Mouse (Mus musculus) adrenal gland, postnatal 10 days (tissue): Measurements from ENCODE around the gene Rplp0. TPM values are rescaled to one million over a fixed set of nuclear protein-coding genes. Genes with fewer than 3 reads are reported as not detected.
"Not testable (repeated sequence)": the region's sequence is repeated elsewhere in the genome, so short reads cannot be mapped to it uniquely, and the experiment has no call there.

Source experiments
- DNase-seq: peaks from one replicate; pipeline ENCODE4 v3.0.0; 2021; ENCODE audit warnings: mixed read lengths
- total RNA-seq, 2 experiments: library from RNA; stranded (reverse); gene quantifications; 2 replicates each; pipeline ENCODE4 v1.2.3; 2021

Rplp0 gene
- total RNA-seq, 2 experiments from 2014 or later, result 933 to 968 TPM

- DNase-seq, result no peak
Measured at GRCm38 (mm10) chr5:115551386-115551785, 7.9 kb upstream of the Rplp0 start.

GRCm38 (mm10) chr5:115551799-115552198, 7.5 kb upstream of the Rplp0 start:
- DNase-seq, result no peak

- DNase-seq, result no peak
Measured at GRCm38 (mm10) chr5:115553801-115554420, 5.4 kb upstream of the Rplp0 start.

DNA sequence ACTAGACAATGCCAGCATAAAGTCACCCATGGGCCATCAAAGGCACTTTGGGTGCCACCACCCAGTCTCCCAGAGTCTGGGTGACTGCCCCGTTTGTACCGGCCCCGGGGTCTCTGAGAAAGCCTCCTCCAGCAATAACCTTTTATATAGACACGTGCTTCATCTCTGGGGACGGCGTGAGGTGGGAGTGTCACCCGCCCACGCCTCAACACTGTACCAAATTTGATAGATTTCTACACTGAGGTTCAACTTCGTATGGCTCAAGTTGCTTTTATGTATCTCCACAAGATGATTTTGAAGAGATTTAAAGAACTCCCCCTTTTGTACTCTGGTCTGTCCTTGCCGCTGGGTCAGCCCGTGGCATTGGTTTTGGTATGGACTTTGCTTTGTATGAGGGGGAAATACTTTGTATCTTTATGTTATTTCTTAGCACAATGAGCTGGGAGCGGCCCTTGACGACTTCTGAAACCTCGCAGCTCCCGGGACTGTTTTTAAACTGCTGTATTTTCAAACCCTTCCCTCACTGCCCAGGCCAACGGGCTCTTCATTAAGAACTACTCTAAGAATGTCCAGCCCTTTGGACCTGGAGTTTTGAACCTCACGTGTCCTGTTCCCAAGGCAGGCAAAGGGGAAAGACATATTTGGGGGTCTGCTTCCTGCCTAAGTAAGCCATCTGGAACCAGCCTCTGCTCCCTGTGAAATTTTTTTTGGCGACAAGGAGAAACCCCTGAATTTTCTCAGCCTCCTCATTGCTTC, 4.6 kb upstream of the Rplp0 start:
- no peak for DNase-seq

DNA sequence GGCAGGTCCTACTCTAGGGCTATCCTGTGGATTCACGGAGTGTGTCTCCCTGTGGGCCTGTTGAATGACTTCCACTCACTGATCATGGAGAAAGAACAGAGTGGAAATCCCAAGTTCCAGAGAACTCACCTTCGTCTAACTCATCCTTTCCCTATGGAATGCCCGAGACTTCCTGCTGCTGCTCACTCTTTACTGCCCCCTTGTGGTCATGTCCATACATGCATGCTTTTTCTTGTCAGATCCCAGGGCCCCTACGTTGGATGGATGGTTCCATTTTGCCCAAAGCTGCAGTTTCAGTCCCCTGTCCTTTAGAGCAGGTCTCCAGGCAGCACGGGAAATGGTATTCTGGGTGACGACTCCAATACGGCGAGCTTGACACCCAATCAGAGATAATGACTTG, 3.0 kb upstream of the Rplp0 start:
- peak; percentile 85 for DNase-seq

- no peak for DNase-seq
Measured at GRCm38 (mm10) chr5:115558182-115558794, 979 bp upstream of the Rplp0 start.

- DNase-seq, result no peak
Measured at GRCm38 (mm10) chr5:115560336-115560905, 1.2 kb downstream of the Rplp0 start.

GRCm38 (mm10) chr5:115563771-115564585, 4.7 kb downstream of the Rplp0 start:
- no peak for DNase-seq

- DNase-seq, result peak; percentile 90
Measured at GRCm38 (mm10) chr5:115564737-115565393, 5.6 kb downstream of the Rplp0 start, which contains the start of gene Gcn1l1. TSS of gene Gcn1l1 (plus strand) at chr5:115565254.

- DNase-seq, result peak; percentile 47
Measured at GRCm38 (mm10) chr5:115565403-115565802, 6.1 kb downstream of the Rplp0 start.

- peak; percentile 63 for DNase-seq
Measured at GRCm38 (mm10) chr5:115568681-115569080, 9.4 kb downstream of the Rplp0 start.

GRCm38 (mm10) chr5:115569308-115569707, 10.0 kb downstream of the Rplp0 start:
- no peak for DNase-seq

DNA sequence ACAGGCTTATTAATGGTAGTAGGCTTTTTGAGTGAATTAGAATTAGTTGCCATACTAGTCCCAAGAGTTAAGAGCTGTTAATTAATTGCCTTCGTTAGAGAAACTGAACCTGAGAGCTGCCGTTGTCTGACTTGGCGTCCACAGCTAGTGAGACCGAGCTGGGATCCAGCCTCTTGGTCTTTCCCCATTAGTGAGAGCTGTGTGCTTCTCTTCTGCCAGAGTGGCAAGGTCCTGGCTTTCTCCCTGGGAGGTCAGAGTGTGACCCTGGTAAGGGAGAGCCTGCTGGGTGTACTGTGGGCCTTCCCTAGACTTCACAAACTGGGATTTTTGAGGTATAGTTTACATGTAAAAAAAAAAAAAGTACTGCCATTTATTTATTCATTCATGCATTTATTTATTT, 10.5 kb downstream of the Rplp0 start:
- no peak for DNase-seq

GRCm38 (mm10) chr5:115571086-115571485, 11.8 kb downstream of the Rplp0 start:
- DNase-seq, result no peak

- peak; percentile 37 for DNase-seq
Measured at GRCm38 (mm10) chr5:115572679-115573535, 13.6 kb downstream of the Rplp0 start.

DNA sequence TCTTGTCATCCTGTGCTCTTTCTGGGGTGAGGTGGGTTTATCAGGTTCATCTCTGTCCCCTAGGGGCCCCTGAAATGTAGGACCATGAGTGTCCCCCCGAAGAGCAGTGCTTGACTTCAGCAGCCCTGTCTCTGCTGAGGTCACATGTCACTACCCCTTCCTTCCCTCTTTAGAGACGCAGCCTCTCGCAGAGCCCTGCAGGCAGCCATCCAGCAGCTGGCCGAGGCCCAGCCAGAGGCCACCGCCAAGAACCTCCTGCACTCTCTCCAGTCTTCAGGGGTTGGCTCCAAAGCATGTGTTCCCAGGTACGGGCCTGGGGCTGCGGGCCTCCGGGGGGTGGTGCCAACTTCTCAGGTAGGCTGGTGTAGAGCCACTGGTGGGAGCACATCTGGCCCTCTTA, 15.7 kb downstream of the Rplp0 start:
- DNase-seq, result peak; percentile 72

DNA sequence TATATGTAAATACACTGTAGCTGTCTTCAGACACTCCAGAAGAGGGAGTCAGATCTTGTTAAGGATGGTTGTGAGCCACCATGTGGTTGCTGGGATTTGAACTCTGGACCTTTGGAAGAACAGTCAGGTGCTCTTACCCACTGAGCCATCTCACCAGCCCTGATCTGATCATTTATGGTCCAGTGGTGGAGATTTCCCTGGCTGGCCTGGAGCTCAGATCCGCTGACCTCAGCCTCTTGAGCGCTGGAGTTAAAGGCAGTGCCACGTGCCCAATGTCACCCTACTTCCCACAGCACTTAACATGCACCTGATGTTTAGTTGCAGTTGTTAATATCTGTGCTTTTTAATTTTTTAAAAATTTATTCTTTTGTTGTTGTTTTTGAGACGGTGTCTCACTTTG, 18.4 kb downstream of the Rplp0 start:
- not testable (repeated sequence) for DNase-seq

GRCm38 (mm10) chr5:115578922-115579321, 19.7 kb downstream of the Rplp0 start:
- no peak for DNase-seq

GRCm38 (mm10) chr5:115579363-115579762, 20.1 kb downstream of the Rplp0 start:
- DNase-seq, result no peak

DNA sequence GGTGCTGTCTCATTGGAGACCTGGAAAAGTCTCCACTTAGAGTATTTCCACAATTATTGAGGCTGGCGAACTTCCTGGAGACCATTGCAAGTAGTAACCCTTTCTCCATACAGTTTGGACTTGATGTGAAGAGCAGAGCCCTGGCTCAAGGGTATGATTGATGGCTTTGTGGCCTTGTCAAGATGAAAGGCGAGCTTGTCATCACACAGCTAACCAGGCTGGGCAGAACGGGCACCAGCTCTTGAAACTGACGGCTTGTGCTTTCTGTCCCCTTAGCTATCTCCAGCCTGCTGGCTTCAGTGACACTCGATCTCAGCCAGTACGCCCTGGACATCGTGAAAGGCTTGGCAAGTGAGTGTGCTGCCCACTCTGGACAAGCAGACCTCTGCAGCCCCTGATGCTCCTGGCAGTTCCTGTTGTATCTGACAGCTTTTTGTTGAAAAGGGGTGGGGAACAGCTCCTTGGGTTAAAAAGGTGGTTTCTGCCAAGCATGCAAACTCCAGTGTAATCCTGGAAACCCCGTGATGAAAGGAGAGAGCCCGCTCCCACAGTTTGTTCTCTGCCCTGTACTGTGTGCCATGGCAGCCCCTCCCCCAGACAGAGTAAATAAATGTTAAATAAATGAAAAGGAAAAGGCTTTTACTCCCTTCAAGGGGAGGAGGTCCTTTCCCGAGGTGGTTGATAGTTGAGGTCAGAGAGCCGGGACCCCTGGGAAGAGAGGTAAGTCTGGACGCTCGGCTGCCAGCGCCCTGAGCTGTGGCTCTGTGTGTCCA, 21.1 kb downstream of the Rplp0 start:
- DNase-seq, result peak; percentile 54
